Mouse (Mus musculus): ENCODE measurements around the gene Lgals4. TPM values are rescaled to one million over a fixed set of nuclear protein-coding genes. Genes with fewer than 3 reads are reported as not detected.
"Not testable (repeated sequence)": the region's sequence is repeated elsewhere in the genome, so short reads cannot be mapped to it uniquely, and the experiment has no call there.

Gene Lgals4
- total RNA-seq, 1 experiment from 2014 or later: 1.2 TPM

DNA sequence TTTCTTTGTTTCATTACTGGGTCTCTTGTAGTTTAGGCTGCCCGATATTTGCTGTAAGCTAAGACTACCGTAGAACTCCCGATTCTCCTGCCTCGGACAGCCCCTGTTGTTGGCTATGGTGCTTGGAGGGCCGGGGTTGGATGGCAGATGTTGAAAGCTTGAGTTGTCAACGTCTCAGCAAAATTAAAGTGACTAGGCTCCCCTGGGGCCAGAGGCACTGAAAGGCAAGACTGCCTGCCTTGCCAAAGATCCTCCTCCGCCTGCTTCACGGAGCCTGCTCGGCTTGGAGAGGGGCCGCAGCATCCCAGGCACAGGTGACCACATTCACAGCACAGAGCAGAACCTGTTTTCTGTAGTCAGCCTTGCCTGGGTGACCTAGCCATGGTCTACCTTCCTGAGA, 46.9 kb downstream of the Lgals4 start:
- ATAC-seq (replicated peaks; ENCODE audit: insufficient number of reproducible peaks, low FRiP score, low TSS enrichment, poor library complexity, severe bottlenecking): no peak

DNA sequence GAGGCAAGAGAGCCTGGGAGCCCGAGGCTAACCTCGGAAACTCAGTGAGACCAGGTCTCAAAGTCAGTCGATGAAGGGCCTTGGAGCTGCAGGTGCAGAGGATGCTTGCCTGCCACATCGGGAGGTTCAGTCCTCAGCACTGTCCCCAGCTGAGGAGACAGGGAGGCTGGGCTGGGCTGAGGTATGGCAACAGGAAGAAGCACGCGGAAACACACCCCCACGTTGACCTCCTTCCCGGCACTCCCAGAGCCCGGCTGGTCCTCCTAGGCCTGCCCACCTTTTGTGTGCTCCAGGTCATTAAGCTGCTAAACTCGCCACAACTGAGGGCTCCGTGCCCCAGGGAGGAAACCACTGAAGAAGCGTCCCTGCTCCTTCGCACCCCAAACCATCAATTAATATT, 47.5 kb downstream of the Lgals4 start, which contains the start of gene Capn12:
TSS of gene Capn12 (plus strand) at position 224 of the 400 bp plus-strand sequence.
- ATAC-seq (replicated peaks; ENCODE audit: insufficient number of reproducible peaks, low FRiP score, low TSS enrichment, poor library complexity, severe bottlenecking): no peak

DNA sequence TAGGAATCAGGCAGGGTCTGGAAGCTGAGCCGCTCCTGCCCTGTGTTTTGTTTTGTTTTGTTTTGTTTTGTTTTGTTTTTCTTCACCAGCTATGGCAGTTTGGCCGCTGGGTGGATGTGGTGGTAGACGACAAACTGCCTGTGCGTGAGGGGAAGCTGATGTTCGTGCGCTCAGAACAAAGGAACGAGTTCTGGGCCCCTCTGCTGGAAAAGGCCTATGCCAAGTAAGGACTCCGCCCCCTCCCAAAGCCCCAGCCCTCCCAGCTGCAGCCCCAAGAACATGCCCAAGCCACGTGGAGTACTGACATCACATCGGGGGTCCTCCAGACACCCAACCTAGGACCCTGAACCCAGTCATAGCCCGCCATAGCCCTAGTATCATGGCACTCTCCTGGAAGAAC, 49.4 kb downstream of the Lgals4 start:
- ATAC-seq (replicated peaks; ENCODE audit: insufficient number of reproducible peaks, low FRiP score, low TSS enrichment, poor library complexity, severe bottlenecking): no peak

DNA sequence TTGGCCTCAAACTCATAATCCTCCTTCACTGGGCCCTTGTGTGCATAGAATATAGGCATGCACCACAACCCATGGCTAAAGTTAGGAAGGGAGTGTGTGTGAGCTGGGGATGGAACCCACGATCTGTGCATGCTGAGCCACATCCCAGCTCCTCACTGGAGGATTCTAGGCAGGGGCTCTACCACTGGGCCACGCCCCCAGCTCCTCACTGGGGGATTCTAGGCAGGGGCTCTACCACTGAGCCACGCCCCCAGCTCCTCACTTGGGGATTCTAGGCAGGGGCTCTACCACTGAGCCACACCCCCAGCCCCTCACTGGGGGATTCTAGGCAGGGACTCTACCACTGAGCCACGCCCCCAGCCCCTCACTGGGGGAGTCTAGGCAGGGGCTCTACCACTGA, 50.0 kb downstream of the Lgals4 start:
- ATAC-seq (replicated peaks; ENCODE audit: insufficient number of reproducible peaks, low FRiP score, low TSS enrichment, poor library complexity, severe bottlenecking): not testable (repeated sequence)

DNA sequence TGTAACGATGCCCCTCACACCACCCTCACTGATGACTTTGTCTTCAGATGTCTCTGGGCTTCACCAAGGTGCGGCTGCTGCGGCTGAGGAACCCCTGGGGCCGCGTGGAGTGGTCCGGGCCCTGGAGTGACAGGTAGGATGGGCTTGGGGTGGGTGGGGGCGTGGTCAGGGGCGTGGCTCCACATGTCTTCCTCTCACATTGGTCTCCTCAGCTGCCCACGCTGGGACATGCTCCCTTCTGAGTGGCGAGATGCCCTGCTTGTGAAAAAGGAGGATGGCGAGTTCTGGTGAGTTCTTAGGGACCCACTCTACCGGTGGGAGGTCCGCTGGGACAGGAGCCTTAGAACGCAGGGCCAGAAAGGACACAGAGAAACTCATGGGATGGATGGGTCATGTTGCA, 52.8 kb downstream of the Lgals4 start:
- no peak for ATAC-seq (replicated peaks; ENCODE audit: insufficient number of reproducible peaks, low FRiP score, low TSS enrichment, poor library complexity, severe bottlenecking)

DNA sequence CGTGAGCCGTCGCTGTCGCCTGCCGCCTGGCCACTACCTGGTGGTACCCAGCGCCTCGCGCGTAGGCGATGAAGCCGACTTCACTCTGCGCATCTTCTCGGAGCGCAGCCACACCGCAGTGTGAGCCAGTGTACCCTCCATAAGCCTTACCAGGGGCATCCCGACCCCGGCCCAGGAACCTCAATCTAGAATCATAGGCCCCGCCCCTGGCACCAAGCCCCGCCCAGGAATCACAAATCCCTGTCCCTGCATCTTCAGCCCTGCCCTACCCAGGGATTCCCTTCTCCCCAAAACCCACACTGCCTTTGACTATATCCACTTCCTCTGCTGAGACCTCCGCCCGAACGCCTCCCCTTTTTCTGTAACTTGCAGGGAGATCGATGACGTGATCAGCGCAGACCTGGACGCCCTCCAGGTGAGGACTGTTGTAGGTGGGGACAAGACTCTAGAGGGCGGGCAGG, 55.1 kb downstream of the Lgals4 start:
- ATAC-seq (replicated peaks; ENCODE audit: insufficient number of reproducible peaks, low FRiP score, low TSS enrichment, poor library complexity, severe bottlenecking): no peak

Other genes with a start within 250 kb of the Lgals4 start
- 7.1 to 11.4 TPM (median 10.1 TPM) in 3 replicates for gene Samd4b, start 235.7 kb upstream of the Lgals4 start, total RNA-seq (2017)
- 3.8 to 7.5 TPM (median 4.7 TPM) in 3 replicates for gene Pak4, start 235.7 kb upstream of the Lgals4 start, total RNA-seq (2017)
- gene Acp7, start 202.5 kb upstream of the Lgals4 start, total RNA-seq (2017): not detected in 3 replicates
- 0.64 to 1.3 TPM (median 0.87 TPM) in 3 replicates for gene Fbxo27, start 141.0 kb upstream of the Lgals4 start, total RNA-seq (2017)
- gene Fbxo17, start 117.0 kb upstream of the Lgals4 start, total RNA-seq (2017): 4.9 TPM in 1 of 3 replicates, not detected in the others
- 31.4 to 44.6 TPM (median 33.7 TPM) in 3 replicates for gene Mrps12, start 92.0 kb upstream of the Lgals4 start, total RNA-seq (2017)
- gene Sars2, start 91.9 kb upstream of the Lgals4 start, total RNA-seq (2017): 2.7 to 8.8 TPM (median 3.8 TPM) in 3 replicates
- gene Ccer2, start 77.7 kb upstream of the Lgals4 start, total RNA-seq (2017): not detected in 3 replicates
- gene Sirt2, start 67.1 kb upstream of the Lgals4 start, total RNA-seq (2017): 32.9 to 55.7 TPM (median 54.2 TPM) in 3 replicates
- 25.0 to 46.0 TPM (median 30.1 TPM) in 3 replicates for gene Nfkbib, start 66.3 kb upstream of the Lgals4 start, total RNA-seq (2017)
- 57.3 to 157 TPM (median 67.9 TPM) in 3 replicates for gene Rinl, start 44.9 kb upstream of the Lgals4 start, total RNA-seq (2017)
- 279 to 373 TPM (median 301 TPM) in 3 replicates for gene Hnrnpl, start 25.3 kb upstream of the Lgals4 start, total RNA-seq (2017)
- gene Ech1, start 8.6 kb upstream of the Lgals4 start, total RNA-seq (2017): 48.7 to 61.1 TPM (median 56.4 TPM) in 3 replicates
- gene Lgals7, start 30.0 kb downstream of the Lgals4 start, total RNA-seq (2017): not detected in 3 replicates
- 0.87 TPM in 1 of 3 replicates, not detected in the others for gene Capn12, start 47.6 kb downstream of the Lgals4 start, total RNA-seq (2017)
- gene Actn4, start 128.5 kb downstream of the Lgals4 start, total RNA-seq (2017): 25.4 to 66.0 TPM (median 36.9 TPM) in 3 replicates
- gene Eif3k, start 148.0 kb downstream of the Lgals4 start, total RNA-seq (2017): 285 to 328 TPM (median 291 TPM) in 3 replicates
- gene Map4k1, start 148.2 kb downstream of the Lgals4 start, total RNA-seq (2017): 31.9 to 70.2 TPM (median 54.1 TPM) in 3 replicates

All from monocyte, adult 5-6 weeks (primary cell).